Mouse (Mus musculus) CH12.LX (cell line): ENCODE data around the gene Gm44503. TPM values are rescaled to one million over a fixed set of nuclear protein-coding genes. Genes with fewer than 3 reads are reported as not detected.
A peak's percentile ranks its signal among the peaks of the same experiment; 100 is the strongest.

Experiments used
- DNase-seq: peaks from one replicate; pipeline ENCODE4 v3.0.0-alpha.2; 2013; ENCODE audit errors: extremely low read depth
- H3K27ac ChIP-seq: 2 replicates; pipeline ENCODE4 v1.5.1; 2012; ENCODE audit warnings: low read depth, mild to moderate bottlenecking, control low read depth, moderate library complexity; ENCODE audit not compliant: insufficient read depth
- H3K27me3 ChIP-seq: replicated peaks from 2 replicates; pipeline ENCODE3; 2012; ENCODE audit warnings: inconsistent platforms
- H3K36me3 ChIP-seq, 2 experiments: replicated peaks in 1 of 2; 2 replicates each; pipeline versions ENCODE3 to v1.6.1; 2012; ENCODE audit warnings: inconsistent platforms in 1 of 2, low read length in 1 of 2, mild to moderate bottlenecking in 1 of 2, mixed read lengths in 1 of 2, moderate library complexity in 1 of 2; ENCODE audit not compliant: control insufficient read depth in 1 of 2, insufficient read depth in 1 of 2
- H3K4me1 ChIP-seq, 2 experiments: 2 replicates each; pipeline ENCODE4 v1.6.1; 2012; ENCODE audit warnings: inconsistent platforms in 1 of 2, moderate library complexity in 1 of 2; ENCODE audit not compliant: insufficient read depth in 2 of 2, control insufficient read depth in 1 of 2
- H3K4me2 ChIP-seq: 2 replicates; pipeline ENCODE4 v1.6.1; 2012; ENCODE audit warnings: low read depth, mild to moderate bottlenecking, control low read depth; ENCODE audit not compliant: poor library complexity, insufficient read depth, severe bottlenecking
- H3K4me3 ChIP-seq, 3 experiments: fragments of 150-350 bp in 1 of 3; sonication (generic) in 1 of 3; replicated peaks in 1 of 3; 2 replicates each; pipeline versions ENCODE3 to v1.5.1; 2011 to 2012; ENCODE audit warnings: low read depth in 2 of 3, low read length in 2 of 3, mild to moderate bottlenecking in 2 of 3, moderate library complexity in 2 of 3, control low read depth in 1 of 3, improper control_type of control experiment in 1 of 3, inconsistent platforms in 1 of 3, mixed read lengths in 1 of 3; ENCODE audit not compliant: poor library complexity in 1 of 3
- H3K79me2 ChIP-seq: replicated peaks from 2 replicates; pipeline ENCODE4 v1.6.1; 2012; ENCODE audit warnings: mild to moderate bottlenecking, moderate library complexity; ENCODE audit not compliant: control insufficient read depth, poor library complexity, insufficient read depth, severe bottlenecking; ENCODE audit errors: extremely low read depth
- H3K9ac ChIP-seq: 2 replicates; pipeline ENCODE4 v1.6.1; 2012; ENCODE audit warnings: low read depth, mild to moderate bottlenecking, control low read depth, moderate library complexity; ENCODE audit not compliant: insufficient read depth
- H3K9me3 ChIP-seq: replicated peaks from 2 replicates; pipeline ENCODE3; 2012; ENCODE audit warnings: low read length, inconsistent platforms, mixed read lengths
- CHD2 ChIP-seq: IDR thresholded peaks from 2 replicates; pipeline ENCODE4 v1.6.1; 2011; ENCODE audit warnings: low read length, improper control_type of control experiment
- CTCF ChIP-seq, 2 experiments: IDR thresholded peaks in 1 of 2; conservative IDR thresholded peaks in 1 of 2; 2 replicates each; pipeline ENCODE4 v1.5.1; 2011 to 2012; ENCODE audit warnings: low read depth in 2 of 2, low read length in 2 of 2, improper control_type of control experiment in 1 of 2, inconsistent platforms in 1 of 2, mild to moderate bottlenecking in 1 of 2, moderate library complexity in 1 of 2
- ELF1 ChIP-seq: IDR thresholded peaks from 2 replicates; pipeline ENCODE4 v1.6.1; 2014; ENCODE audit warnings: low read depth, mild to moderate bottlenecking, inconsistent platforms, low read length, improper control_type of control experiment
- ETS1 ChIP-seq: conservative IDR thresholded peaks from 2 replicates; pipeline ENCODE4 v1.6.1; 2012; ENCODE audit warnings: low read depth, mild to moderate bottlenecking, inconsistent platforms, low read length, improper control_type of control experiment, moderate library complexity
- GABPA ChIP-seq: IDR thresholded peaks from 2 replicates; pipeline ENCODE4 v1.6.1; 2012; ENCODE audit warnings: low read depth, low read length, improper control_type of control experiment, inconsistent platforms; ENCODE audit not compliant: insufficient replicate concordance
- HCFC1 ChIP-seq: IDR thresholded peaks from 2 replicates; pipeline ENCODE4 v1.6.1; 2012; ENCODE audit warnings: low read depth, mild to moderate bottlenecking, inconsistent platforms, low read length, improper control_type of control experiment
- KAT2A ChIP-seq: IDR thresholded peaks from 2 replicates; pipeline ENCODE4 v1.6.1; 2012; ENCODE audit warnings: low read length, improper control_type of control experiment, inconsistent platforms; ENCODE audit not compliant: insufficient replicate concordance
- MAFK ChIP-seq: IDR thresholded peaks from 2 replicates; pipeline ENCODE4 v1.6.1; 2011; ENCODE audit warnings: low read length, improper control_type of control experiment; ENCODE audit not compliant: insufficient replicate concordance
- MAX ChIP-seq: IDR thresholded peaks from 2 replicates; pipeline ENCODE4 v1.6.1; 2011; ENCODE audit warnings: low read length, improper control_type of control experiment
- MEF2A ChIP-seq: IDR thresholded peaks from 2 replicates; pipeline ENCODE4 v1.6.1; 2014; ENCODE audit warnings: low read depth, mild to moderate bottlenecking, inconsistent platforms, low read length, improper control_type of control experiment, borderline replicate concordance
- MXI1 ChIP-seq: IDR thresholded peaks from 2 replicates; pipeline ENCODE4 v1.6.1; 2011; ENCODE audit warnings: mild to moderate bottlenecking, low read depth, low read length, improper control_type of control experiment
- MYC ChIP-seq: IDR thresholded peaks from 2 replicates; pipeline ENCODE4 v1.6.1; 2011; ENCODE audit warnings: low read depth, mild to moderate bottlenecking, improper control_type of control experiment, low read length
- NELFE ChIP-seq: IDR thresholded peaks from 2 replicates; pipeline ENCODE4 v1.6.1; 2011; ENCODE audit warnings: low read depth, low read length, improper control_type of control experiment
- NRF1 ChIP-seq: IDR thresholded peaks from 2 replicates; pipeline ENCODE4 v1.6.1; 2014; ENCODE audit warnings: low read depth, mild to moderate bottlenecking, inconsistent platforms, low read length, improper control_type of control experiment, moderate library complexity
- PAX5 ChIP-seq: IDR thresholded peaks from 2 replicates; pipeline ENCODE4 v1.6.1; 2012; ENCODE audit warnings: low read length, inconsistent platforms, mixed read lengths
- POLR2A ChIP-seq: IDR thresholded peaks from 2 replicates; pipeline ENCODE4 v1.6.1; 2011; ENCODE audit warnings: low read depth, mild to moderate bottlenecking, improper control_type of control experiment, low read length
- POLR2AphosphoS2 ChIP-seq: IDR thresholded peaks from 2 replicates; pipeline ENCODE4 v1.6.1; 2011; ENCODE audit warnings: low read depth, low read length, improper control_type of control experiment
- RAD21 ChIP-seq: IDR thresholded peaks from 2 replicates; pipeline ENCODE4 v1.6.1; 2011; ENCODE audit warnings: low read depth, mild to moderate bottlenecking, low read length, improper control_type of control experiment, moderate library complexity
- SIN3A ChIP-seq: IDR thresholded peaks from 2 replicates; pipeline ENCODE4 v1.6.1; 2012; ENCODE audit warnings: low read length, improper control_type of control experiment, inconsistent platforms
- TBP ChIP-seq: conservative IDR thresholded peaks from 2 replicates; pipeline ENCODE4 v1.6.1; 2011; ENCODE audit warnings: low read depth, low read length, improper control_type of control experiment
- TCF12 ChIP-seq: IDR thresholded peaks from 2 replicates; pipeline ENCODE4 v1.6.1; 2014; ENCODE audit warnings: low read depth, mild to moderate bottlenecking, inconsistent platforms, low read length, improper control_type of control experiment
- UBTF ChIP-seq: IDR thresholded peaks from 2 replicates; pipeline ENCODE4 v1.6.1; 2012; ENCODE audit warnings: low read depth, mild to moderate bottlenecking, inconsistent platforms, low read length, improper control_type of control experiment, moderate library complexity
- USF2 ChIP-seq: conservative IDR thresholded peaks from 2 replicates; pipeline ENCODE4 v1.6.1; 2011; ENCODE audit warnings: low read depth, low read length, improper control_type of control experiment
- ZMIZ1 ChIP-seq: IDR thresholded peaks from 2 replicates; pipeline ENCODE4 v1.6.1; 2012; ENCODE audit warnings: low read depth, mild to moderate bottlenecking, inconsistent platforms, low read length, improper control_type of control experiment
- dilution Hi-C: fragments of 300-500 bp; cut with MboI; formaldehyde crosslinking; loops from 2 replicates; pipeline ENCODE4 v1.14.3; 2020; ENCODE audit warnings: low sequenced_read_pairs; ENCODE audit not compliant: extremely low pct_unique_long_range_greater_than_20kb, extremely low pct_ligation_motif_present
- in situ Hi-C: fragments of 300-500 bp; cut with MboI; formaldehyde crosslinking; loops from 3 replicates; pipeline ENCODE4 v1.14.3; 2019; ENCODE audit warnings: low sequenced_read_pairs, low pct_ligation_motif_present, low pct_unique_long_range_greater_than_20kb, mixed read lengths
- polyA plus RNA-seq: library from polyadenylated mRNA; unstranded; fragments of >175 nt; gene quantifications from 2 replicates; pipeline ENCODE4 v1.2.1, GENCODE M21; 2012; ENCODE audit warnings: low read depth; ENCODE audit not compliant: insufficient read length
- total RNA-seq, 2 experiments: library from RNA; depleted of rRNA; stranded (reverse); fragments of 300-350 nt in 1 of 2; fragments of >200 nt in 1 of 2; gene quantifications; 2 replicates each; pipeline ENCODE4 v1.2.3; 2012 to 2014

Gene Gm44503
- total and polyA plus RNA-seq, 3 experiments = not detected

DNA sequence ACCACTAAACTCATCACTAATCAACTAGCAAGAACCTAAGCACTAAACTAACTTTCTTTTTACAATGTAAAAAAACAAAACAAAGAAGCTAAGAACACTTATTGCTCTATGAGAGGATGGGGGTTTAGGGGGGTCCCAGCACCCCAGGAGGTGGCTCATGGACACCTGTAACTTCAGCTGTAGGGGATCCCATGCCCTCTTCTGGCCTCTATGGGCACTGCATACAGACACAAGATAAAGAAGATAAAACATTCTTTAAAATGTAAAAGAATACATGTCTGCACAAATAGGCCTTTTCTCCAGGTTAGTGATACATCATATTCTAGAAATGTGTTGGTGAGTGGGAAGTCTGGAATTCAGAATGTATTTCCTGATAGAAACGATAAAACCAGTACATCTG is 74.8 kb downstream of the Gm44503 start:
- no peak for DNase-seq
- no peak overlapping the region for H3K4me2 ChIP-seq
- no peak overlapping the region for H3K27ac ChIP-seq
- TF ChIP-seq MXI1 (no peak), HCFC1 (no peak), CHD2 (no peak), CTCF (conservative IDR thresholded peaks at IDR 0.05 in 1 of 2, IDR thresholded peaks at IDR 0.05 in 1 of 2; ENCODE audit: low read depth in 2 of 2, low read length in 2 of 2) (peak; percentile 15 to 16; a peak in 1 of 4 replicates), MAFK (no peak), RAD21 (no peak), NRF1 (no peak)
- no peaks in the 10 kb centered on the region for H3K27me3 ChIP-seq
- H3K9me3 ChIP-seq = no peaks in the 10 kb centered on the region
- no peak overlapping the region for H3K9ac ChIP-seq
- dilution Hi-C loops = no loop called here
- peaks cover 0 to 2% of the 10 kb centered on the region in 2 experiments; a peak in 1 of 4 replicates for H3K4me1 ChIP-seq
- H3K4me3 ChIP-seq = no peak overlapping the region
- in situ Hi-C loops = no loop called here
- H3K36me3 ChIP-seq = peaks cover 30 to 79% of the 10 kb centered on the region in 2 experiments
- no peaks in the 10 kb centered on the region for H3K79me2 ChIP-seq

DNA sequence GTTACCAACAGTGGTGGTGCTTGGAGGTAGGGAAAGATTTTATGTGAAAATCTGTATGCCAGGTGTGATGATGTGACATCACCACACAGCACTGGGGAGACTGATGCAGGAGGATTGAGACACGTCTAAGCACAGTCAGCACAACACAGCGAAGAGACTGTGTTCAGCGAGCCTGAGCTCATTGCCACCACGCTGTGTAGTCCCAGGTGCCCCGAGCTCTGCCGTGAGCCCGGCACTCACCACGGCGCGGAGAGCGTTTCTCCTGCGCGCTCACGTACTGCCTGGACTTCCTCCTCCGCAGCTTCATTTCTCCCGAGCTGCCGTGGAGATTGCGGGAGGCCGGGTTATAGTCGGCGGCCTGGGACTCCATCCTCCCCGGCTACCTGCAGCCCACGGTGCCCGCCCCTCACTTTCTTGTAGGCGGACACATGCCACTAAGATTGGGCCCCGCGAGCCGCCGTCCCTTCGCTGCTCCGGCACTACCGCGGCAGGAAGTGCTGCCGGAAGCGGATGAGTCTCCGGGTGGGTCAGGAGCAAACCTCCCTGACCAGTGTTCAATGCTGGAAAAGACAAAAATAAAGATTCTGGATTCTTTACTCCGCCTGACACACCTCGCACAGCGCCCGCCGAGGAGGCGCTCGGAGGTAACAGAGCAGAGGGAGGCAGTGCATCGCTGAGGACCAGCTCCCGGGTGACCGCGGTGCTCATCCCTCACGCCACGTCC is 80.7 kb downstream of the Gm44503 start:
- peak overlapping the region; percentile 72 to 99 (median 94) for H3K4me3 ChIP-seq
- H3K27me3 ChIP-seq = no peaks in the 10 kb centered on the region
- peaks cover 12% of the 10 kb centered on the region for H3K79me2 ChIP-seq
- dilution Hi-C loops (no loop called here), in situ Hi-C loops (no loop called here)
- TF ChIP-seq KAT2A (0 out of 2 replicates have a peak, but pooled peaks have one; percentile 73), MYC (peak; percentile 32), GABPA (no peak; the same call in 1 of the 2 replicates), MXI1 (peak; percentile 88; the same call in 1 of the 2 replicates), ZMIZ1 (peak; percentile 52; the same call in 1 of the 2 replicates), UBTF (peak; percentile 46; the same call in 1 of the 2 replicates), TBP (peak; percentile 62; the same call in 1 of the 2 replicates), POLR2AphosphoS2 (no peak; the same call in 1 of the 2 replicates), PAX5 (no peak), ELF1 (peak; percentile 95), POLR2A (peak; percentile 81), MAX (peak; percentile 59), USF2 (no peak), SIN3A (peak; percentile 94), NELFE (no peak; the same call in none of the 2 replicates), HCFC1 (peak; percentile 85), ETS1 (no peak), TCF12 (peak; percentile 78), MEF2A (peak; percentile 43; the same call in 1 of the 2 replicates)
- H3K9me3 ChIP-seq = no peaks in the 10 kb centered on the region
- H3K36me3 ChIP-seq = peaks cover 6 to 33% of the 10 kb centered on the region in 2 experiments
- peak; percentile 83 for DNase-seq
- H3K4me2 ChIP-seq = peak overlapping the region; percentile 59
- H3K4me1 ChIP-seq = peaks cover 3 to 20% of the 10 kb centered on the region in 2 experiments; a peak in 2 of 4 replicates
- peak overlapping the region; percentile 27; the same call in 1 of the 2 replicates for H3K27ac ChIP-seq
- peak overlapping the region; percentile 88 for H3K9ac ChIP-seq
